Mouse (Mus musculus): ENCODE data around the gene Usp27x. TPM values are rescaled to one million over a fixed set of nuclear protein-coding genes. Genes with fewer than 3 reads are reported as not detected.

Gene Usp27x
- total and polyA plus RNA-seq, 3 experiments, result 0.21 to 0.81 (median 0.32) TPM

DNA sequence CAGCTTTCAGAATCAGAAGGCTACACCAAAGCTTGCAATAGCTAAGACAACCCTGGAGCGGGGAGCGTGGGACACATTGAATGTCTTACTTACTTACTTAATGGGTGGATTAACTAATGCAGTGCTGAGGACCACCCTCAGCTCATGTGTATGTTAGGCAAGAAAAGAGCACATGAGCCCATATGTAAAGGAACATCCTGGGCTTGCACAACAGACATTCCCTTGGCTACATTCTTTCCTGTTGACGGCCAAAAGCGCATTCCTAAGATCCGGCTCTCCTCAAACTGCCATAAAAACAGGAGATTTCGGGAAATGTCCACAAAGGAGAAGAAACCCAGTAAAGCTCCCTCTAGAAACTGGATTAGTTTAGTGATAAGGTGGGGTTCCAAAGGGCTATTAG lies 39.7 kb upstream of the Usp27x start:
- Histone ChIP-seq H3K4me3 (no peak overlapping the region), H3K36me3 (ENCODE audit: control insufficient read depth, insufficient read depth, low read length) (no peaks in the 10 kb centered on the region), H3K9ac (ENCODE audit: low read depth, low read length) (no peak overlapping the region), H3K4me1 (ENCODE audit: control insufficient read depth, insufficient read depth, low read length) (no peaks in the 10 kb centered on the region), H3K79me2 (replicated peaks; ENCODE audit: control insufficient read depth, insufficient read depth, low read length) (no peaks in the 10 kb centered on the region), H3K27me3 (ENCODE audit: control insufficient read depth, insufficient read depth, low read length) (no peaks in the 10 kb centered on the region), H3K27ac (no peak overlapping the region)
- WGBS, result 66% methylated on average over 6 of the region's 6 CpGs
- intact Hi-C loops (cut with DNase I), result loop anchor here (5.0 kb wide), 1 partner anchor 38 kb away; the partner anchor contains the start of gene Usp27x
- TF ChIP-seq CTCF (IDR thresholded peaks at IDR 0.05), result no peak
- TF ChIP-seq POLR2A (IDR thresholded peaks at IDR 0.05; ENCODE audit: insufficient read depth, low read depth, low read length), result no peak
- TF ChIP-seq EP300 (IDR thresholded peaks at IDR 0.05; ENCODE audit: insufficient read depth, low read depth, low read length), result no peak
- no peak for DNase-seq

DNA sequence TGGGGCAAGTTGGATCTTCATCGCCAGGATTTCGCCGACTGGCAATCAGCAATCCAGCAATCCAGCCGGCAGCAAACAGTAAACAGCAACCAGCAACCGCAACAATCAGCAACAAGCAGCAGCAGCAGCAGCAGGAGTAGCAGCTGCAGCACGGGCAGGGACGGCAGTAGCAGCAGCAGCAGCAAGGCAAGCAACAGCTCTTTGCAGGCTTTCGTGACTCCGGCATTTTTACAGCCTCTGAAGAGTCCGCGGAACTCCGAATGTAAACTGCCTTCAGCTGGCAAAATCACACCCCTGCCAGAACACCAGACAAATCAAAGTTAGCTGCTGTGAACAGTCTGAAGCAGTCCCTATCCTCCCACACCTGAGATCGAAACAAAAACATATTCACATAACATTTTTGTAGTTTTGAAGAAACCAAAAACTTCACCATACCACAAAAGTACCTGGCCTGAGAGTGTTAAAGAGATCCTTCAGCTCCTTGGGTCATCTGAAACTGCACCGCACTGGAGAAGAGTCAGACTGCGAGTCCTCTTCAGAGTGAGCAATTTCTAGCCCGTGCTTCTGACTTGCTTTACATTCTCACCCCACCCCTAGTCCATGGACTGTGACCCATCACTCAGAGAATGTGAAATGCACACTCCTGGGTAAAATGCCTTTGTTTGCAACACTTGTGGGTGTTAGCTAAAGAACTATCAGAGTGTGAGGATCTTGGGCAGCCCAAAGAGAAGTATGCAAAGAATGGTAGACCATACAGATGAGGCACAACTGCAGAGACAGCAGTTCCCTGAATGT lies 36.8 kb upstream of the Usp27x start:
- intact Hi-C loops (cut with DNase I), result no loop called here
- no peaks in the 10 kb centered on the region for H3K4me1 ChIP-seq (ENCODE audit: control insufficient read depth, insufficient read depth, low read length)
- DNase-seq, result no peak
- WGBS, result 66% methylated on average over 16 of the region's 16 CpGs
- H3K4me3 ChIP-seq, result no peak overlapping the region
- H3K9ac ChIP-seq (ENCODE audit: low read depth, low read length), result no peak overlapping the region
- TF ChIP-seq CTCF (IDR thresholded peaks at IDR 0.05) (no peak), POLR2A (IDR thresholded peaks at IDR 0.05; ENCODE audit: insufficient read depth, low read depth, low read length) (no peak), EP300 (IDR thresholded peaks at IDR 0.05; ENCODE audit: insufficient read depth, low read depth, low read length) (no peak)
- H3K27me3 ChIP-seq (ENCODE audit: control insufficient read depth, insufficient read depth, low read length), result no peaks in the 10 kb centered on the region
- no peak overlapping the region for H3K27ac ChIP-seq
- H3K36me3 ChIP-seq (ENCODE audit: control insufficient read depth, insufficient read depth, low read length), result no peaks in the 10 kb centered on the region
- no peaks in the 10 kb centered on the region for H3K79me2 ChIP-seq (replicated peaks; ENCODE audit: control insufficient read depth, insufficient read depth, low read length)

DNA sequence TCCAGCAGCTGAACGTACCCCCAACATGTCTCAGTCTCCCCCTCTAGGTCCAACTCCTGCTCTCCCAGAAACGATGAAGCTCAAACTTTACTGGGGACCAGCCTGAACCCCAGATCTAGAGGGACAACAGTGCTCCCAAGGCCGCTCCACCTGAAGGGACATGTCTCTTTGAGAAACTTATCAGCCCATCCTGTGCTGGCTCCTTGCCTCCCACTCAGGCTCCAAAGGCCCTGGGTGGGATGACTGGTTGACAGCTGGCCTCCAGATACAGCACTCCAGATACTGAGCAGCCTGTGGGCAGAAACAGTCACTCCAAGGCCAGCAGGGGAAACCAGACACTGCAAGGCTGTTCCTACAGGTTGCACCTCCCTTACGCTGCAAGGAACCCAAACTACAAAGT lies 956 bp upstream of the Usp27x start:
- no peaks in the 10 kb centered on the region for H3K27me3 ChIP-seq (ENCODE audit: control insufficient read depth, insufficient read depth, low read length)
- no peaks in the 10 kb centered on the region for H3K36me3 ChIP-seq (ENCODE audit: control insufficient read depth, insufficient read depth, low read length)
- no peaks in the 10 kb centered on the region for H3K79me2 ChIP-seq (replicated peaks; ENCODE audit: control insufficient read depth, insufficient read depth, low read length)
- H3K9ac ChIP-seq (ENCODE audit: low read depth, low read length), result peak overlapping the region; percentile 16
- TF ChIP-seq POLR2A (IDR thresholded peaks at IDR 0.05; ENCODE audit: insufficient read depth, low read depth, low read length) (no peak), CTCF (IDR thresholded peaks at IDR 0.05) (no peak), EP300 (IDR thresholded peaks at IDR 0.05; ENCODE audit: insufficient read depth, low read depth, low read length) (no peak)
- DNase-seq, result peak in 1 of 2 experiments; percentile 2
- intact Hi-C loops (cut with DNase I), result loop anchor here (5.0 kb wide), 1 partner anchor 41 kb away; no protein-coding TSS in a partner anchor
- WGBS, result 34% methylated on average over 4 of the region's 4 CpGs
- H3K4me3 ChIP-seq, result peak overlapping the region; percentile 62
- peak overlapping the region; percentile 67 for H3K27ac ChIP-seq
- H3K4me1 ChIP-seq (ENCODE audit: control insufficient read depth, insufficient read depth, low read length), result peaks cover 2% of the 10 kb centered on the region

DNA sequence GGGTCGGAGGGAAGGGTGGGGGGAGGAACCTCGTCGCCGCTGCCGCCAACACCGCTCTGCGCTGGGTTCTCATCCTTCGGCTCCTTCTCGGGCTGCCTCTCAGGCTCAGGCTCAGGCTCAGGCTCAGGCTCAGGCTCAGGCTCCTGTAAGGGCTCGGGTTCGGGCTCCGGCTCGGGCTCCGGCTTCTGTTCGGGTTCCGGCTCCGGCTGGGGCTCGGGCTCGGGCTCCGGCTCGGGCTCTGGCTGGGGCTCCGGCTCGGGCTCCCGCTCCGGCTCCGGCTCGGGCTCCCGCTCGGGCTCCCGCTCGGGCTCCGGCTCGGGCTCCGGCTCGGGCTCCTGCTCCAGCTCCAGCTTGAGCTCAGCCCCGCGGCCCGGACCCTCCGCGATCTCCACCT lies 311 bp downstream of the Usp27x start:
- Histone ChIP-seq H3K79me2 (replicated peaks; ENCODE audit: control insufficient read depth, insufficient read depth, low read length) (no peaks in the 10 kb centered on the region), H3K9ac (ENCODE audit: low read depth, low read length) (peak overlapping the region; percentile 64), H3K4me1 (ENCODE audit: control insufficient read depth, insufficient read depth, low read length) (peaks cover 2% of the 10 kb centered on the region), H3K4me3 (peak overlapping the region; percentile 62), H3K27ac (peak overlapping the region; percentile 67), H3K27me3 (ENCODE audit: control insufficient read depth, insufficient read depth, low read length) (no peaks in the 10 kb centered on the region), H3K36me3 (ENCODE audit: control insufficient read depth, insufficient read depth, low read length) (no peaks in the 10 kb centered on the region)
- intact Hi-C loops (cut with DNase I), result loop anchor here (5.0 kb wide), 1 partner anchor 42 kb away; no protein-coding TSS in a partner anchor
- TF ChIP-seq CTCF (IDR thresholded peaks at IDR 0.05) (no peak), POLR2A (IDR thresholded peaks at IDR 0.05; ENCODE audit: insufficient read depth, low read depth, low read length) (no peak), EP300 (IDR thresholded peaks at IDR 0.05; ENCODE audit: insufficient read depth, low read depth, low read length) (no peak)
- 25% methylated on average over 23 of the region's 40 CpGs for WGBS
- no peak for DNase-seq

DNA sequence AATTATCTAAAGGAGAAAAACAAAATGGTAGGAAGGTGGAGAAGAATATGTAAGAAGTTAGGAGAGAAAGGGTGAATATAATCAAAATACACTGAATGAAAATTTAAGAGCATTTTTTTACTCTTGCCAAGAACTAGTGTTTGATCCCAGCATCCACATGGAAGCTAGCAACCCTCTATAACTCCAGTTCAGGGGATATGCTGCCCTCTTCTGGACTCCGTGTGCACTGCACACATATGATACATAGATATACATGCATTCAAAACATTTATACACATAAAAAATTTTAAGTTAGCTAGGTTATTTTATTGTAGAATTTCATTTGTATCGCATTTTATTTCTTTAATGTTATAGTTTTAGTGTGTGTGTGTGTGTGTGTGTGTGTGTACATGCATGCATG lies 50.2 kb downstream of the Usp27x start:
- Histone ChIP-seq H3K27me3 (ENCODE audit: control insufficient read depth, insufficient read depth, low read length) (no peaks in the 10 kb centered on the region), H3K9ac (ENCODE audit: low read depth, low read length) (no peak overlapping the region), H3K79me2 (replicated peaks; ENCODE audit: control insufficient read depth, insufficient read depth, low read length) (no peaks in the 10 kb centered on the region), H3K4me3 (no peak overlapping the region), H3K36me3 (ENCODE audit: control insufficient read depth, insufficient read depth, low read length) (no peaks in the 10 kb centered on the region), H3K4me1 (ENCODE audit: control insufficient read depth, insufficient read depth, low read length) (no peaks in the 10 kb centered on the region), H3K27ac (no peak overlapping the region)
- no peak for DNase-seq
- intact Hi-C loops (cut with DNase I), result loop anchor here (10.0 kb wide), 1 partner anchor 401 kb away; no protein-coding TSS in a partner anchor
- WGBS, result 47% methylated on average over 2 of the region's 2 CpGs
- TF ChIP-seq POLR2A (IDR thresholded peaks at IDR 0.05; ENCODE audit: insufficient read depth, low read depth, low read length), result no peak
- TF ChIP-seq CTCF (IDR thresholded peaks at IDR 0.05), result peak; percentile 60
- no peak for TF ChIP-seq EP300 (IDR thresholded peaks at IDR 0.05; ENCODE audit: insufficient read depth, low read depth, low read length)

DNA sequence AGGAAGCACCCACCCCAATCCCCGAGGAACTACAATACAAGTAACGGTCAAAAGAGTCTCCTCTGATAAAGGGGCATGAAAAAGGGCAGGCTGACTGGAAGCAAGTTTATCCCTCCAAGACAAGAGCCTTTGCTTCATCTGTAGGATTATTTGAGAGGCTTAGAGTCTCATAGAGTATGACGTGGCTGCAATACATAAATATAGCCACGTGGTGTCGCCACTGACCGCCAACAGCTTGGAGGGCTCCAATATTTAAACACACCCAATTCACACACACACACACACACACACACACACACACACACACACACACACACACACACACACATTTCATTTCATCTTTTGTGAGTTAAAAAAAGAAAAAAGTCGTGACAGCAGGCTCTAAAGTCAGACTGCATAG lies 53.3 kb downstream of the Usp27x start:
- TF ChIP-seq POLR2A (IDR thresholded peaks at IDR 0.05; ENCODE audit: insufficient read depth, low read depth, low read length) (no peak), CTCF (IDR thresholded peaks at IDR 0.05) (peak; percentile 66), EP300 (IDR thresholded peaks at IDR 0.05; ENCODE audit: insufficient read depth, low read depth, low read length) (no peak)
- WGBS, result 13% methylated on average over 7 of the region's 7 CpGs
- no peak overlapping the region for H3K9ac ChIP-seq (ENCODE audit: low read depth, low read length)
- DNase-seq, result peak; percentile 48 to 62
- no peak overlapping the region for H3K4me3 ChIP-seq
- H3K4me1 ChIP-seq (ENCODE audit: control insufficient read depth, insufficient read depth, low read length), result no peaks in the 10 kb centered on the region
- no peaks in the 10 kb centered on the region for H3K27me3 ChIP-seq (ENCODE audit: control insufficient read depth, insufficient read depth, low read length)
- intact Hi-C loops (cut with DNase I), result loop anchor here (2.0 to 10.0 kb wide), 4 partner anchors 50 to 397 kb away; no protein-coding TSS in a partner anchor
- H3K36me3 ChIP-seq (ENCODE audit: control insufficient read depth, insufficient read depth, low read length), result no peaks in the 10 kb centered on the region
- no peaks in the 10 kb centered on the region for H3K79me2 ChIP-seq (replicated peaks; ENCODE audit: control insufficient read depth, insufficient read depth, low read length)
- H3K27ac ChIP-seq, result no peak overlapping the region

Other genes starting within 250 kb of the Usp27x start
- 1 to 10 TPM; 2.9 to 3.7 TPM for gene Clcn5, start 56.5 kb downstream of the Usp27x start, total RNA-seq (2021)
- gene Clcn5, start 56.5 kb downstream of the Usp27x start, polyA plus RNA-seq (2012; rRNA removed), result 0.68 and 1.6 TPM in 2 replicates
- not detected for gene Foxp3, start 197.8 kb upstream of the Usp27x start, total RNA-seq (2021)
- not detected in 2 replicates for gene Foxp3, start 197.8 kb upstream of the Usp27x start, polyA plus RNA-seq (2012; rRNA removed)
- 1 to 10 TPM; 2.6 to 3.0 TPM for gene Ppp1r3f, start 198.5 kb upstream of the Usp27x start, total RNA-seq (2021)
- gene Ppp1r3f, start 198.5 kb upstream of the Usp27x start, polyA plus RNA-seq (2012; rRNA removed), result 1.8 and 2.2 TPM in 2 replicates
- gene Ccdc22, start 229.7 kb upstream of the Usp27x start, total RNA-seq (2021), result 10 to 100 TPM; 11.4 to 12.1 TPM
- gene Ccdc22, start 229.7 kb upstream of the Usp27x start, polyA plus RNA-seq (2012; rRNA removed), result 9.6 and 11.2 TPM in 2 replicates
- gene Cacna1f, start 231.3 kb upstream of the Usp27x start, total RNA-seq (2021), result not detected
- 0.02 TPM in 1 of 2 replicates, not detected in the other for gene Cacna1f, start 231.3 kb upstream of the Usp27x start, polyA plus RNA-seq (2012; rRNA removed)

Measured in heart, adult 2 months (tissue).